Mouse (Mus musculus): ENCODE data around the gene Glipr1.
A peak's percentile ranks its signal among the peaks of the same experiment; 100 is the strongest.
"Not testable (repeated sequence)": the region's sequence is repeated elsewhere in the genome, so short reads cannot be mapped to it uniquely, and the experiment has no call there.

The Glipr1 gene

GRCm38 (mm10) chr10:112002544-112003215 is at the start of gene Glipr1:
TSS of gene Glipr1 (minus strand) at chr10:112002631.
- peak; percentile 36 for DNase-seq (ENCODE audit: low read depth, low spot score)

- not testable (repeated sequence) for DNase-seq (ENCODE audit: low read depth, low spot score)
Measured at GRCm38 (mm10) chr10:112051956-112052355, 49.5 kb upstream of the Glipr1 start.

- no peak for DNase-seq (ENCODE audit: low read depth, low spot score)
Measured at GRCm38 (mm10) chr10:112051220-112051619, 48.8 kb upstream of the Glipr1 start.

GRCm38 (mm10) chr10:112044283-112044682 is 41.9 kb upstream of the Glipr1 start:
- DNase-seq (ENCODE audit: low read depth, low spot score): not testable (repeated sequence)

GRCm38 (mm10) chr10:112043523-112043922 is 41.1 kb upstream of the Glipr1 start:
- not testable (repeated sequence) for DNase-seq (ENCODE audit: low read depth, low spot score)

- DNase-seq (ENCODE audit: low read depth, low spot score): not testable (repeated sequence)
Measured at GRCm38 (mm10) chr10:112028689-112029088, 26.3 kb upstream of the Glipr1 start.

- DNase-seq (ENCODE audit: low read depth, low spot score): no peak
Measured at GRCm38 (mm10) chr10:112023585-112023984, 21.2 kb upstream of the Glipr1 start.

- not testable (repeated sequence) for DNase-seq (ENCODE audit: low read depth, low spot score)
Measured at GRCm38 (mm10) chr10:112009511-112009910, 7.1 kb upstream of the Glipr1 start.

- DNase-seq (ENCODE audit: low read depth, low spot score): no peak
Measured at GRCm38 (mm10) chr10:112001756-112002520, 493 bp downstream of the Glipr1 start.

GRCm38 (mm10) chr10:112001350-112001749 is 1.1 kb downstream of the Glipr1 start:
- no peak for DNase-seq (ENCODE audit: low read depth, low spot score)

- no peak for DNase-seq (ENCODE audit: low read depth, low spot score)
Measured at GRCm38 (mm10) chr10:112000568-112000967, 1.9 kb downstream of the Glipr1 start.

GRCm38 (mm10) chr10:111999765-112000164 is 2.7 kb downstream of the Glipr1 start:
- no peak for DNase-seq (ENCODE audit: low read depth, low spot score)

GRCm38 (mm10) chr10:111997671-111998070 is 4.8 kb downstream of the Glipr1 start:
- DNase-seq (ENCODE audit: low read depth, low spot score): no peak

- DNase-seq (ENCODE audit: low read depth, low spot score): no peak
Measured at GRCm38 (mm10) chr10:111996911-111997347, 5.5 kb downstream of the Glipr1 start.

- no peak for DNase-seq (ENCODE audit: low read depth, low spot score)
Measured at GRCm38 (mm10) chr10:111996549-111996904, 5.9 kb downstream of the Glipr1 start.

GRCm38 (mm10) chr10:111995803-111996548 is 6.5 kb downstream of the Glipr1 start:
- DNase-seq (ENCODE audit: low read depth, low spot score): no peak

- DNase-seq (ENCODE audit: low read depth, low spot score): no peak
Measured at GRCm38 (mm10) chr10:111986453-111986852, 16.0 kb downstream of the Glipr1 start.

- DNase-seq (ENCODE audit: low read depth, low spot score): no peak
Measured at GRCm38 (mm10) chr10:111983070-111983469, 19.4 kb downstream of the Glipr1 start.

GRCm38 (mm10) chr10:111977584-111977983 is 24.8 kb downstream of the Glipr1 start:
- peak; percentile 18 for DNase-seq (ENCODE audit: low read depth, low spot score)

- DNase-seq (ENCODE audit: low read depth, low spot score): peak; percentile 91
Measured at GRCm38 (mm10) chr10:111972542-111973361, 29.7 kb downstream of the Glipr1 start, which contains the start of gene Krr1. TSS of gene Krr1 (plus strand) at chr10:111972664.

- DNase-seq (ENCODE audit: low read depth, low spot score): no peak
Measured at GRCm38 (mm10) chr10:111971929-111972328, 30.5 kb downstream of the Glipr1 start.

All from skeletal muscle tissue, adult 2 months (tissue).